Mouse (Mus musculus) hematopoietic stem cell, adult 5-6 weeks (primary cell): ENCODE measurements at regions not wholly inside any gene's neighbourhood (a gene's known extent, or its start where the extent isn't known, plus 50 kb on each side); places are given as distances from the start of the nearest gene placed in this dataset.

ENCODE experiments used
- ATAC-seq, 2 experiments: fragments of 125-278 bp in 1 of 2; replicated peaks in 1 of 2; 2 replicates each; pipeline ENCODE4 v1.8.0; 2016 to 2017; ENCODE audit warnings: inconsistent platforms in 2 of 2, mild to moderate bottlenecking in 2 of 2, moderate number of reproducible peaks in 2 of 2, low read depth in 1 of 2, moderate TSS enrichment in 1 of 2; ENCODE audit not compliant: low FRiP score in 2 of 2, poor library complexity in 2 of 2, severe bottlenecking in 2 of 2, insufficient read depth in 1 of 2, low TSS enrichment in 1 of 2

DNA sequence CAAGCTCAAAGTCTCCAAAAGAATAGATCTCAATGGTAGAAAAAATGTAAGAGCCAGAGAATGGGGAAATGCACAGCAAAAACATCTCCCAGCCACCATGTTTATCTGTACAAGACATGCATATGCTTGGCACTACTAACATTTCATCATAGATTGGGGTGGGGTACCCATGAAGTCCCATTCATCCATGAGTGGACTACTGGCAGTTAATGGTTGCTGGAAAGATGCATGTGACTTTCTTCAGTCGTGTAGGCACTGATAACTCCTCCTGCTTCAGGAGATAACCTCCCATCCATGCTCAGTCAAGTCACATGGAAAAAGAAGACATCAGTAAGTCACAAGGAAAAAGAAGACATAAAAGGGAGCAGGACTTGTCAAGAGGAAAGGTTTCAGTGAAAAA, 65.3 kb downstream of the Lpar4 start:
- ATAC-seq, result no peak

GRCm38 (mm10) chrX:106986794-106987193, 66.4 kb downstream of the Lpar4 start:
- ATAC-seq, result no peak

DNA sequence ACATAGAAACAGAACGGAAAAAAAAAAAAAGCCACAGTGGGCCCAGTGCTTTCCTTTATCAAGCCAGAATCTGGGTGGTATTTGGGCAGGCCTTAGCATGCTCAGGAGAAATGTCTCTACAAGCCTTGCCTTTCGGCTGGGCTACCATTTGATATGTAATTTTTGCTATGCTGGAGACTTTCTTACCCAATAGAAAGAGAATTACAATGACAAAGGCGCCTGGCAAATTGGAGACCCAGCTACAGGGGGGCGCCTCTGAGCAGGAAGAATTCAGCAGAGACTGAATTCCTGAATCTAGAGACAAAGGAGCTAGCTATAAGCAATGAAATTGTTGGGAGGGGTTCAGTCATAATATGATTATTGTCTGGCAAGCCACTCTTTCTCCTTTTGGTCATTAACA, 67.4 kb downstream of the Lpar4 start:
- ATAC-seq, result no peak

GRCm38 (mm10) chrX:107004496-107004895, 83.8 kb upstream of the P2ry10 start:
- no peak for ATAC-seq

- no peak for ATAC-seq
Observed at GRCm38 (mm10) chrX:107008968-107009367, 79.3 kb upstream of the P2ry10 start.

GRCm38 (mm10) chrX:107012615-107013014, 75.7 kb upstream of the P2ry10 start:
- ATAC-seq, result peak in 1 of 2 experiments; percentile 56; a peak in 1 of 4 replicates

DNA sequence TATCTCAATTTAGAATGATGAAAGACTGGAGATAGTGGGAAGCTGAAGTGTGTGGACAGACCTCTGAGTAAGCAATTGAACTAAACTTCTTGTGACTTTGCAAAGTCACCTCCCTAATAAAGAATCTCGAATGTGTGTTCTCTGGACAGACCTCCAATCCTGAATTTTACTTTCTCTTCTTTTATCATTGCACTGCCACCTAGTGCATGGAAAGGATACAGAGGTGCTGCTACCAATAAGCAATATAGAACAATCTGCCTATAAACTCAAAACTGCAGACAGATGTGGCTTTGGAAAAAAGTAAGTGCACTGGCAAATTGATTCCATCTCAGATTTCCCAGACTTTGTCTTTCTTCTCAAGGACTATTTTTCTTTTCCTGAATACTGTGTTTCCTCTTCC, 73.0 kb upstream of the P2ry10 start:
- ATAC-seq, result 0 out of 4 replicates have a peak, but pooled peaks of 1 of the 2 experiments have one; percentile 42

DNA sequence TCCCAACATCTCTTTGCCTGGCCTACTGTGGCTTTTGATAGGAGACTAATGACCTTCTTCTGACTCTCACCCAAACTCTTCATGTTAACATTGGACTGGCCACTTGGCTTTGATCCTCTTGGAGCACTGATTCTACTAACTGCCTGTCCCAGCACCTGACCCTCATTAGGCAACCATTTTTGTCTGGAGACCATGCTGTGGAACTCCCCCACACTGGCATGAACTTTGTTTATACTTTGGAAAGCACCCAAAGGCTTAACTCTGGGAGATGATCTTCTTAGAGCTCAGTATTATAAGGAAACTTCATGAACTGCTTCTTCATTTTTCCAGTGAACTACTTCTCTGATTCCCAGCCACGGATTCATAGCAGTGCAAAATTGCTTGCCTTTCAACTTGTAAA, 56.6 kb upstream of the P2ry10 start:
- no peak for ATAC-seq

- no peak for ATAC-seq
Observed at GRCm38 (mm10) chrX:107038041-107038440, 50.3 kb upstream of the P2ry10 start.
